Mouse (Mus musculus): ENCODE data around the gene Ugt2a2.
"Not testable (repeated sequence)": the region's sequence is repeated elsewhere in the genome, so short reads cannot be mapped to it uniquely, and the experiment has no call there.

The Ugt2a2 gene

DNA sequence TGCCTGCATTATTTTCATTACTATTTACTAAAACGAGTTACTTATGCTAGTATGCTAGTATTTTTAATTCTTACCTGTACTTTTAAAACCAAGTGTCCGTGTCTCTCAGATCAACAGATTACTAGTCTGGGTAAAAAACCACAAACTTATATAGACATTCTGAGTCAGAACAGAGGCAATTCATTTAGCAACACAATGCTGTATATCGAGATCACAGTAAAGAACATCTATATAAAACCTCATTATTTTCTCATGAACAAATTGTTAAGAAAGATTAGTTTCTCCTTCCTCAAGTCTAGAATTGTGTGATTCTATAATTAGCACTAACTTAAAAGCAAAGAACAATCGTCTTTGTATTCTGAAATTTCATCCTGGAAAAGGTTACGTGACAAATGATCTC, at the start of gene Ugt2a2:
TSS of gene Ugt2a2 (minus strand) at position 101 of the 400 bp plus-strand sequence.
- DNase-seq: no peak

DNA sequence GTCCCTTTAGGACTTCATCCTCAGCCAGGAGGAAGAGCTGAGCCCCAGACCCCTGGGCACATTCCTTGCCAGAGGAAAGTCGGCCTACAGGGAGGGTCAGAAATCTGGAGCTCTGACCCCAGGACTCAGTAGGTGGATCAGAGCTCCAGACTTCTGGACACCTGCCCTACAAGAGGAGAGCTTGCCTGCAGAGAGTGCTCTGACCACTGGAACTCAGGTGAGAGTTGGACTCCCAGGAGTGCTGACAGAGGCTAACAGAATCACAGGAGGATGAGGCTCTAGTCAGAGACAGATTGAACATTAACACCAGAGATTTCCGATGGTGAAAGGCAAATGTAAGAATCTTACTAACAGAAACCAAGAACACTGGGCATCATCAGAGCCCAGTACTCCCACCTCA, 41.5 kb upstream of the Ugt2a2 start:
- not testable (repeated sequence) for DNase-seq

DNA sequence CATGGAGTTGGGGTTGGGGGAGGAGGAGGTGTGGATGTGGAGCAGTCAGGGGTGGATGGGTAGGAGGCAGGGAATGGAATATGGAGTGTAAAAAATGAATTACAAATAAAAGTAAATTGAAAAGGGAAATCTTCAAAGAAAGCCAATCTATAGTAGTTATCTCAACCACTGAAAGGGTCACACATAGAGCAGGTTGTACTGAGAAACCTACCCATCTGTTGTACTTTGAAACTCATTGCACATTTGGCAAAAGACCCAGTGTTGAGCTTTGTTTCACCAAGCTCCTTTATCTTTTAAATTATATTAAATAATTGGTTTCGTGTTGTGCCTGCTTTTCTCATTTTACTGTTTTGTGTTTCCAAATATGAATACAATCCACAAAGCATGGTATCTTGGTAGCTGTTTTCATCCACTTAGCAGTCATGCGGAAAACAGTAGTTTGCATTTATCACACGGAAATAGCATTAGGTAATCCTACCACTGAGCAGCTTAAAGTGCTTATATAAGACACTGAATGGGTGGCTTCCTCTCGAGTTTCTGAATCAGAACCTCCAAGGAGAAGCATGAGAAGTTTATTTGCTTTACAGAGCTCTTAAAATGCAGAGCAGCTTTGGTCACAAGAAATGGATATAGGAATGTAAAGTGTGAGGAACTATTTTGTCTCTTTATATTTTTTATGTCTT, 23.9 kb upstream of the Ugt2a2 start:
- no peak for DNase-seq

DNA sequence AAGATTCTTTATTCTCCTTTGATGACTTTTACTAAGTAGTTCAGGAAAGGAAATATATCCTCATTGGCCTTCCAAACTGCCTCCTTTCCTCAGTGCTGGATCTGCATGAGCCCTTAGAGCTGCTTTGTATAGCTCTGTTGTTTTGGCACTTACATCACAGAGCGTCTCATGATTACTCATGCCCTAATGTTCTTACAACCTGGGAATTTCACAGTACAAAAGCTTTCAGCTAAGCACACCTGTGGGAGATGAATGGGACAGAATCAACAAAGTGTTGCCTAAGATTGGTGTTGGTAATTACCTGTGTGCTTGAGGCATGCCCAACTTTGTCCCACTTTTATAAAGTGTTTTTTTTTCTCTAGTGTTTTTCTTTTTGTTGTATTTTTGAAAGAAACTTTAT, 20.6 kb upstream of the Ugt2a2 start:
- DNase-seq: no peak

DNA sequence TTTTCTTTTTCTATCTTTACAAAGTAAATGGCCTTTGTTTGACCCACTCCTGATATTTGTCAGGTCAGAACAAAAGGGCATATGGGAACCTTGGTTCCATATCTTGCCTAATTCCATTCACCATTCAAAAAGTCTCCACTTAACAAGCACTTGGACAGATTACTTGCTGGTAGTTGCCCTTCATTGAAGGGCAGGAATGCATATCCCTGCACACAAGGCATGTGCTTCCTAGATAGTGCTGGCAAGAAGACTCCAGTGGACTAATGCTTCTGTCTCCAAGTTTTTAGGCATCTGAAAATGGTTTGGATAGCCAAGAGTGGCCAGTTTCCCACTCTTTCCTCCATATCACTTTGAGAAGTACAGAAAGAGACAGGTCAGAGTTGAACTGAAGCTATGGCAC, 17.3 kb upstream of the Ugt2a2 start:
- no peak for DNase-seq

- no peak for DNase-seq
Observed at GRCm38 (mm10) chr5:87498936-87499335, 16.9 kb upstream of the Ugt2a2 start.

GRCm38 (mm10) chr5:87490771-87491170, 8.7 kb upstream of the Ugt2a2 start, which contains the start of gene Ugt2a1:
Ugt2a1 (minus strand) TSS chr5:87490871.
- DNase-seq: no peak

- DNase-seq: not testable (repeated sequence)
Observed at GRCm38 (mm10) chr5:87486706-87487105, 4.6 kb upstream of the Ugt2a2 start, which contains the start of gene Gm43638. Gm43638 (minus strand) TSS chr5:87486806.

- no peak for DNase-seq
Observed at GRCm38 (mm10) chr5:87458810-87459209, 23.2 kb downstream of the Ugt2a2 start.

- DNase-seq: no peak
Observed at GRCm38 (mm10) chr5:87457701-87458100, 24.4 kb downstream of the Ugt2a2 start.

DNA sequence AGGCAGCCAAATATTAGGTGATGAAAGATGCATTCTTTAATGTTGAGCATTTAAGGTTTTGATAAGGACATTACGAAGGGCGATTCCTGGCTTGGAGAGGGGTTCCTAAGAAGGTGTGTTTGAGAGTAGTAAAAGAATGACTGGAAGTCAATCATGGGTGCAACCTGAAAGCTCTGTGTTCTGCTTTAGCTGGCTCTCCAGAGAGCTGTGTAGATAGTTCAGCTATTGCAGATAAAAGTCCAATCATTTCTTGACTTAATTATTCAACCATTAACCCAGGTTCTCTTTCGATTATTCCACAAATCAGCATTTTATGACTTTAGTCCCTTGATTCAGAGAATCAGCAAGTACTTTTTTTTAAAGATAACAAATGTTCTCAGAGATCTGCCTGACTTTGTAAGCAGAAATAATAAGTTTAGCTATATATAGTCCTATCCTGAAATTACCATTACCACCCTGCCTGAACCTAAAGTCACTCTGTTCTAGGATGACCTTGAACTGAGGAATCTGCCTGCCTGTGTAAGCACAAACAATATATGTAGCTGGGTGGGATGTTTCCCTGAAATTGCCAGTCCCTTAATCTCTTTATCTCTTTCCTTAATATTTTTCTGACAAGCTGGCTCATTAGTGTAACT, 25.7 kb downstream of the Ugt2a2 start:
- DNase-seq: no peak

- DNase-seq: no peak
Observed at GRCm38 (mm10) chr5:87455519-87455918, 26.5 kb downstream of the Ugt2a2 start.

DNA sequence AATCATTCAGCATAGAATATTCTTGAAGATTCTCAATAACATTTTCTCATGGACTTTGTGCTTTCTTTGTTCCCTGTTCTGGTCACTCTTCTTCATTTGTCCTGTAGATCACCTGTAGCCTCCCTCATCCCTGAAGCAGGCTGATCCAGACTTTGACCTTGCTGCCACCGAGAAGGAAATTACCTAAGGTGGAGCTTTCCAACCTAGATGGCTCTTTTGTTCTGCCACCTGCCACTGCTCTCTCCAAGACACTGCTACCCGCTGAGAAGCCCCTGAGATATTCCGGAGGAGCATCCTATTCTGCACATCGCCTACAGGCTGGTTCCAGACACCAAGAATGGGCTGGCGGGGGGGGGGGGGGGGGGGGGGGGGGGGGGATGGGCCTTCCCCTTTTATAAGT, 29.5 kb downstream of the Ugt2a2 start:
- DNase-seq: not testable (repeated sequence)

DNA sequence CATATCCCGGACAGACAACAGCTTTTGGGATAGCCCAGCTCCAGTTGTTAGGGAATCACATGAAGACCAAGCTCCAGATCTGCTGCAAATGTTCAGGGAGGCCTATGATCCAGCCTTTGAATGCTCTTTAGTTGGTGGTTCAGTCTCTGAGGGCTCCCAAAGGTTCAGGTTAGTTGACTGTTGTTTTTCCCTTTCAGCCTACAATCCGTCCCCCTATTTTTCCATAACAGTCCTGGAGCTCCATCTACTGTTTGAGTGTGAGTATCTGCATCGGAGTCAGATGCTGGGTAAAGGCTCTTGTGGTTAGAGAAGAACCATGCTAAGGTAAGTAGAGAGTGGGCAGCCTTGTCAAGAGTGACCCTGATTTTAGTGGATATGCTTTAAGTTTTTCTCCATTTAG, 45.8 kb downstream of the Ugt2a2 start:
- DNase-seq: no peak

DNA sequence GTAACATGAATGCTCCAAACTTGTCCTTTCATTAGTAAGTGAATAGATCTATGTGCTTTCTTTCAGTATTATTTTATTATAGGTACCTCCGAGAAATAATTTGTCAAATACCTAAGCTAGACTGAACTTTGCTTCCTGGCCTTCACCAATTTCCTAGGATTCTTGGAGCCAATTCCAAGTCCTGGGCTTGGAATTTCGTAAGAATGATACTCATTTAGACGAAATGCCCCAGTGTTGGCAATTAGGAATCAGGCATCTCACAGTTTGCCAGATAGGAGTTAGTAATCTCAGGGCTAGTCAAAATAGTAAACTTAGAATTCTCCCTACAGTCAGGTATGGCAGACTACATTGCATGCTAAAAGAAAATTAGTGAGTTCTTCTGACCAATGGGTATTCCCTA, 56.4 kb downstream of the Ugt2a2 start:
- no peak for DNase-seq

- DNase-seq: not testable (repeated sequence)
Observed at GRCm38 (mm10) chr5:87424041-87424440, 58.0 kb downstream of the Ugt2a2 start, which contains the start of gene Ugt2b38. Ugt2b38 (minus strand) TSS chr5:87424203.

Data from right cerebral cortex, postnatal 4 days (tissue).